Mouse (Mus musculus) lung, embryonic 14.5 days (tissue): Measurements from ENCODE around the gene Magi2. TPM values are rescaled to one million over a fixed set of nuclear protein-coding genes. Genes with fewer than 3 reads are reported as not detected.

Experiments
- ATAC-seq: fragments of 200-750 bp; cut with Nextera tagmentation; 2 replicates; pipeline ENCODE4 v1.8.0; 2017; ENCODE audit warnings: mild to moderate bottlenecking, moderate TSS enrichment, moderate library complexity; ENCODE audit not compliant: insufficient read depth
- DNase-seq: peaks from one replicate; pipeline ENCODE4 v3.0.0-alpha.2; 2015
- H3K27ac ChIP-seq: fragments of 300-500 bp; sonication (generic); 2 replicates; pipeline ENCODE4 v1.5.1; 2014; ENCODE audit warnings: low read depth, mild to moderate bottlenecking, moderate library complexity
- H3K27me3 ChIP-seq: fragments of 300-500 bp; sonication (generic); 2 replicates; pipeline ENCODE4 v1.6.1; 2014; ENCODE audit warnings: low read length, control low read depth; ENCODE audit not compliant: insufficient read depth
- H3K36me3 ChIP-seq: fragments of 300-500 bp; sonication (generic); 2 replicates; pipeline ENCODE4 v1.6.1; 2014; ENCODE audit warnings: control low read depth; ENCODE audit not compliant: insufficient read depth
- H3K4me1 ChIP-seq: fragments of 300-500 bp; sonication (generic); 2 replicates; pipeline ENCODE4 v1.6.1; 2014; ENCODE audit warnings: antibody characterized with exemption, control low read depth; ENCODE audit not compliant: insufficient read depth
- H3K4me2 ChIP-seq: fragments of 300-500 bp; sonication (generic); 2 replicates; pipeline ENCODE4 v1.6.1; 2014; ENCODE audit warnings: mild to moderate bottlenecking
- H3K4me3 ChIP-seq: fragments of 300-500 bp; sonication (generic); 2 replicates; pipeline ENCODE4 v1.5.1; 2014; ENCODE audit warnings: low read depth, low read length
- H3K9ac ChIP-seq: fragments of 300-500 bp; sonication (generic); 2 replicates; pipeline ENCODE4 v1.6.1; 2014
- H3K9me3 ChIP-seq: fragments of 300-500 bp; sonication (generic); 2 replicates; pipeline ENCODE4 v1.6.1; 2016; ENCODE audit warnings: low read depth, low read length, control low read depth
- CTCF ChIP-seq: IDR thresholded peaks from 2 replicates; pipeline ENCODE4 v1.5.1; 2016; ENCODE audit warnings: antibody characterized with exemption, low read depth
- WGBS: fragments of 180-500 bp; shearing (Covaris S2); extraction: QIAGEN DNeasy Blood & Tissue Kit; methylation state at CpG from one replicate; pipeline ENCODE4 v1.1.7; 2014; 5-methylcytosine and 5-hydroxymethylcytosine counted together
- polyA plus RNA-seq: library from polyadenylated mRNA; unstranded; fragments of >200 nt; fragmentation: Nextera tagmentation; extraction: Ambion mirVana; gene quantifications from 2 replicates; pipeline ENCODE4 v1.2.1, GENCODE M21; 2014

The Magi2 gene
- polyA plus RNA-seq, 1 experiment from 2014 or later: 2.4 TPM

GRCm38 (mm10) chr5:19803052-19803769 is 576.4 kb downstream of the Magi2 start:
- WGBS: 85% methylated on average over 5 of the region's 5 CpGs
- Histone ChIP-seq H3K27me3 (no peaks in the 10 kb centered on the region), H3K27ac (no peak overlapping the region), H3K4me2 (no peak overlapping the region), H3K4me3 (no peak overlapping the region), H3K4me1 (no peaks in the 10 kb centered on the region), H3K9ac (no peak overlapping the region), H3K9me3 (no peaks in the 10 kb centered on the region), H3K36me3 (no peaks in the 10 kb centered on the region)
- DNase-seq (no peak), ATAC-seq (no peak)
- no peak for TF ChIP-seq CTCF

GRCm38 (mm10) chr5:19822502-19822901 is 595.7 kb downstream of the Magi2 start:
- WGBS: 82% methylated on average over 2 of the region's 2 CpGs
- Histone ChIP-seq H3K4me3 (no peak overlapping the region), H3K36me3 (no peaks in the 10 kb centered on the region), H3K4me2 (no peak overlapping the region), H3K9me3 (no peaks in the 10 kb centered on the region), H3K9ac (no peak overlapping the region), H3K27ac (no peak overlapping the region), H3K27me3 (no peaks in the 10 kb centered on the region), H3K4me1 (no peaks in the 10 kb centered on the region)
- ATAC-seq (no peak), DNase-seq (no peak)
- no peak for TF ChIP-seq CTCF

DNA sequence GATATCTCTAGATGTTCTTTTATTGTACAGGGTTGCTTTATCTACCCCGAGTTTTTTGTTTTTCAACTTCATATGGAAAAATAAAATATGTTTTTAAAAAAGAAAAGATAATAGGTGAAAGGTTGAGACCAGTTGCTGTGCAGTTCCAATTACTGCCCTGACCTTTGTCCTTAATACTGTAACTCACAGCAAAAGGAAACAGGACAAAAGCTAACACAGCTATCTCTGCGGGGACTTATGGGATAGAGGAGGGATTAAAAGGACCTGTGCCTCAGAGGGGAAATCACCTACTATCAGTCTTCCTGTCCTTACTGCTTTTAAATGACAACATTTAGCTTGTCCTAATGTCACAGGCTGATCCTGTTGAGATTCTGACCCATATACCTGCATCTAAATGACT is 599.1 kb downstream of the Magi2 start:
- no peaks in the 10 kb centered on the region for H3K9me3 ChIP-seq
- no peak for ATAC-seq
- H3K27ac ChIP-seq: no peak overlapping the region
- H3K27me3 ChIP-seq: no peaks in the 10 kb centered on the region
- no peak overlapping the region for H3K4me2 ChIP-seq
- no peak overlapping the region for H3K4me3 ChIP-seq
- TF ChIP-seq CTCF: no peak
- WGBS: 50% methylated on average over 2 of the region's 2 CpGs
- DNase-seq: no peak
- H3K36me3 ChIP-seq: no peaks in the 10 kb centered on the region
- H3K9ac ChIP-seq: no peak overlapping the region
- H3K4me1 ChIP-seq: no peaks in the 10 kb centered on the region

DNA sequence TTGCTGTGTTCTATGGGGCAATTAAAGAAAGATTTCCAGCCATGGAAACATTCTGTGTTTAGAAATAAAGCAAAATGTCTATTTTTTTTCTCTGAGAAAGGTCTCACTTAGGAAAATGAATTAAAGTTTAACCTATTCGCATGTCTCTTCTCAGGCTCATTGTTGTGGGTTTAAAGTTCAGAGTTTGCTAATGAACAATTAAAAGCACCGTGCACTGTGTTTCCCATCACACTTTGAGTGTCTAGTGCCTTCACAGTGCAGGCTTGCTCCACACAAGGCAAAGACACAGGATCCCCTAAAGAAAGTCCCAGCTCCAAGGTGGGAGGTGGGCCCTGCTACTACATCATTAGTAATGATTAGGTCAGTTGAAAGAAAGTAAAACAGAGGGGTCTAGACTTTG is 602.5 kb downstream of the Magi2 start:
- Histone ChIP-seq H3K4me3 (no peak overlapping the region), H3K36me3 (no peaks in the 10 kb centered on the region), H3K9me3 (no peaks in the 10 kb centered on the region), H3K27me3 (no peaks in the 10 kb centered on the region), H3K27ac (no peak overlapping the region), H3K4me2 (no peak overlapping the region), H3K4me1 (no peaks in the 10 kb centered on the region), H3K9ac (no peak overlapping the region)
- 87% methylated on average over 2 of the region's 2 CpGs for WGBS
- DNase-seq (no peak), ATAC-seq (no peak)
- TF ChIP-seq CTCF: no peak

DNA sequence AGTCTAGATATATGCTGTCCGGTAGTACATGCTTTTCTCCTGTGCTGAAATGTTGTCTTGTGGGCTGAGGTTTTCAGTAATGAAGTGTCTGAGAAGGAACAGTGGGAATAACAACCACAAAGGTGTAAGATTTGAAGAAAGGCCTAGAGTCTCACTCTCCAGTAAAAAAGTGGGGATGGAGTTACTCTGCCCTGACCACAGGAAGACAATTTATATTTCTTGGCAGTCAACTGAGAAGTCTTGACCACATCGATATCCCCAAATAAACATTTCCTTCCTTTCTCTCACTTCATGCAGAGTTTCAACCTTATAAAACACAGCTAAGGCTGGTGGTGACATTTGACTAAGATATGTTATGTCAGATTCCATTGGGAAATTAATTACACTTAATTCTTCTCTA is 636.0 kb downstream of the Magi2 start:
- H3K9me3 ChIP-seq: no peaks in the 10 kb centered on the region
- H3K27ac ChIP-seq: no peak overlapping the region
- DNase-seq: no peak
- no peak overlapping the region for H3K4me2 ChIP-seq
- no peak overlapping the region for H3K9ac ChIP-seq
- H3K4me3 ChIP-seq: no peak overlapping the region
- no peaks in the 10 kb centered on the region for H3K27me3 ChIP-seq
- 27% methylated on average over 2 of the region's 2 CpGs for WGBS
- no peak for TF ChIP-seq CTCF
- no peaks in the 10 kb centered on the region for H3K36me3 ChIP-seq
- H3K4me1 ChIP-seq: no peaks in the 10 kb centered on the region
- ATAC-seq: no peak

GRCm38 (mm10) chr5:19870406-19870805 is 643.6 kb downstream of the Magi2 start:
- Histone ChIP-seq H3K27ac (no peak overlapping the region), H3K4me2 (no peak overlapping the region), H3K4me3 (no peak overlapping the region), H3K9ac (no peak overlapping the region), H3K9me3 (no peaks in the 10 kb centered on the region), H3K4me1 (no peaks in the 10 kb centered on the region), H3K36me3 (no peaks in the 10 kb centered on the region), H3K27me3 (no peaks in the 10 kb centered on the region)
- no peak for TF ChIP-seq CTCF
- ATAC-seq (no peak), DNase-seq (no peak)
- WGBS: 91% methylated on average over 4 of the region's 4 CpGs

- Histone ChIP-seq H3K9me3 (no peaks in the 10 kb centered on the region), H3K36me3 (no peaks in the 10 kb centered on the region), H3K9ac (no peak overlapping the region), H3K4me3 (no peak overlapping the region), H3K4me2 (no peak overlapping the region), H3K27ac (no peak overlapping the region), H3K27me3 (no peaks in the 10 kb centered on the region), H3K4me1 (no peaks in the 10 kb centered on the region)
- no peak for DNase-seq
- ATAC-seq: no peak
- TF ChIP-seq CTCF: no peak
- 74% methylated on average over 3 of the region's 3 CpGs for WGBS
These were observed 664.9 kb downstream of the Magi2 start for GRCm38 (mm10) chr5:19891693-19892092.
